Mouse (Mus musculus) CH12.LX (cell line): Measurements from ENCODE around the gene Gpr19. TPM values are rescaled to one million over a fixed set of nuclear protein-coding genes. Genes with fewer than 3 reads are reported as not detected.

Source experiments
- DNase-seq: peaks from one replicate; pipeline ENCODE4 v3.0.0-alpha.2; 2013; ENCODE audit errors: extremely low read depth
- H3K27ac ChIP-seq: 2 replicates; pipeline ENCODE4 v1.5.1; 2012; ENCODE audit warnings: low read depth, mild to moderate bottlenecking, control low read depth, moderate library complexity; ENCODE audit not compliant: insufficient read depth
- H3K27me3 ChIP-seq: replicated peaks from 2 replicates; pipeline ENCODE3; 2012; ENCODE audit warnings: inconsistent platforms
- H3K36me3 ChIP-seq, 2 experiments: replicated peaks in 1 of 2; 2 replicates each; pipeline versions ENCODE3 to v1.6.1; 2012; ENCODE audit warnings: inconsistent platforms in 1 of 2, low read length in 1 of 2, mild to moderate bottlenecking in 1 of 2, mixed read lengths in 1 of 2, moderate library complexity in 1 of 2; ENCODE audit not compliant: control insufficient read depth in 1 of 2, insufficient read depth in 1 of 2
- H3K4me1 ChIP-seq, 2 experiments: 2 replicates each; pipeline ENCODE4 v1.6.1; 2012; ENCODE audit warnings: inconsistent platforms in 1 of 2, moderate library complexity in 1 of 2; ENCODE audit not compliant: insufficient read depth in 2 of 2, control insufficient read depth in 1 of 2
- H3K4me2 ChIP-seq: 2 replicates; pipeline ENCODE4 v1.6.1; 2012; ENCODE audit warnings: low read depth, mild to moderate bottlenecking, control low read depth; ENCODE audit not compliant: poor library complexity, insufficient read depth, severe bottlenecking
- H3K4me3 ChIP-seq, 3 experiments: fragments of 150-350 bp in 1 of 3; sonication (generic) in 1 of 3; replicated peaks in 1 of 3; 2 replicates each; pipeline versions ENCODE3 to v1.5.1; 2011 to 2012; ENCODE audit warnings: low read depth in 2 of 3, low read length in 2 of 3, mild to moderate bottlenecking in 2 of 3, moderate library complexity in 2 of 3, control low read depth in 1 of 3, improper control_type of control experiment in 1 of 3, inconsistent platforms in 1 of 3, mixed read lengths in 1 of 3; ENCODE audit not compliant: poor library complexity in 1 of 3
- H3K79me2 ChIP-seq: replicated peaks from 2 replicates; pipeline ENCODE4 v1.6.1; 2012; ENCODE audit warnings: mild to moderate bottlenecking, moderate library complexity; ENCODE audit not compliant: control insufficient read depth, poor library complexity, insufficient read depth, severe bottlenecking; ENCODE audit errors: extremely low read depth
- H3K9ac ChIP-seq: 2 replicates; pipeline ENCODE4 v1.6.1; 2012; ENCODE audit warnings: low read depth, mild to moderate bottlenecking, control low read depth, moderate library complexity; ENCODE audit not compliant: insufficient read depth
- H3K9me3 ChIP-seq: replicated peaks from 2 replicates; pipeline ENCODE3; 2012; ENCODE audit warnings: low read length, inconsistent platforms, mixed read lengths
- CTCF ChIP-seq, 2 experiments: IDR thresholded peaks in 1 of 2; conservative IDR thresholded peaks in 1 of 2; 2 replicates each; pipeline ENCODE4 v1.5.1; 2011 to 2012; ENCODE audit warnings: low read depth in 2 of 2, low read length in 2 of 2, improper control_type of control experiment in 1 of 2, inconsistent platforms in 1 of 2, mild to moderate bottlenecking in 1 of 2, moderate library complexity in 1 of 2
- ETS1 ChIP-seq: conservative IDR thresholded peaks from 2 replicates; pipeline ENCODE4 v1.6.1; 2012; ENCODE audit warnings: low read depth, mild to moderate bottlenecking, inconsistent platforms, low read length, improper control_type of control experiment, moderate library complexity
- JUN ChIP-seq: IDR thresholded peaks from 2 replicates; pipeline ENCODE4 v1.6.1; 2011; ENCODE audit warnings: low read depth, mild to moderate bottlenecking, low read length, improper control_type of control experiment, moderate library complexity; ENCODE audit not compliant: insufficient read depth
- JUND ChIP-seq: conservative IDR thresholded peaks from 2 replicates; pipeline ENCODE4 v1.6.1; 2011; ENCODE audit warnings: low read depth, low read length, improper control_type of control experiment
- MAX ChIP-seq: IDR thresholded peaks from 2 replicates; pipeline ENCODE4 v1.6.1; 2011; ENCODE audit warnings: low read length, improper control_type of control experiment
- MAZ ChIP-seq: IDR thresholded peaks from 2 replicates; pipeline ENCODE4 v1.6.1; 2012; ENCODE audit warnings: low read depth, mild to moderate bottlenecking, inconsistent platforms, low read length, improper control_type of control experiment, moderate library complexity
- POLR2A ChIP-seq: IDR thresholded peaks from 2 replicates; pipeline ENCODE4 v1.6.1; 2011; ENCODE audit warnings: low read depth, mild to moderate bottlenecking, improper control_type of control experiment, low read length
- POLR2AphosphoS2 ChIP-seq: IDR thresholded peaks from 2 replicates; pipeline ENCODE4 v1.6.1; 2011; ENCODE audit warnings: low read depth, low read length, improper control_type of control experiment
- RAD21 ChIP-seq: IDR thresholded peaks from 2 replicates; pipeline ENCODE4 v1.6.1; 2011; ENCODE audit warnings: low read depth, mild to moderate bottlenecking, low read length, improper control_type of control experiment, moderate library complexity
- RCOR1 ChIP-seq: conservative IDR thresholded peaks from 2 replicates; pipeline ENCODE4 v1.6.1; 2012; ENCODE audit warnings: low read depth, mild to moderate bottlenecking, inconsistent platforms, low read length, improper control_type of control experiment
- SMC3 ChIP-seq: IDR thresholded peaks from 2 replicates; pipeline ENCODE4 v1.6.1; 2011; ENCODE audit warnings: low read depth, low read length, improper control_type of control experiment
- USF1 ChIP-seq: IDR thresholded peaks from 2 replicates; pipeline ENCODE4 v1.6.1; 2014; ENCODE audit warnings: low read depth, mild to moderate bottlenecking, inconsistent platforms, low read length, improper control_type of control experiment
- dilution Hi-C: fragments of 300-500 bp; cut with MboI; formaldehyde crosslinking; loops from 2 replicates; pipeline ENCODE4 v1.14.3; 2020; ENCODE audit warnings: low sequenced_read_pairs; ENCODE audit not compliant: extremely low pct_unique_long_range_greater_than_20kb, extremely low pct_ligation_motif_present
- in situ Hi-C: fragments of 300-500 bp; cut with MboI; formaldehyde crosslinking; loops from 3 replicates; pipeline ENCODE4 v1.14.3; 2019; ENCODE audit warnings: low sequenced_read_pairs, low pct_ligation_motif_present, low pct_unique_long_range_greater_than_20kb, mixed read lengths
- polyA plus RNA-seq: library from polyadenylated mRNA; unstranded; fragments of >175 nt; gene quantifications from 2 replicates; pipeline ENCODE4 v1.2.1, GENCODE M21; 2012; ENCODE audit warnings: low read depth; ENCODE audit not compliant: insufficient read length
- total RNA-seq, 2 experiments: library from RNA; depleted of rRNA; stranded (reverse); fragments of 300-350 nt in 1 of 2; fragments of >200 nt in 1 of 2; gene quantifications; 2 replicates each; pipeline ENCODE4 v1.2.3; 2012 to 2014

Gpr19 gene
- total and polyA plus RNA-seq, 3 experiments = 4.8 to 7.5 (median 5.2) TPM

DNA sequence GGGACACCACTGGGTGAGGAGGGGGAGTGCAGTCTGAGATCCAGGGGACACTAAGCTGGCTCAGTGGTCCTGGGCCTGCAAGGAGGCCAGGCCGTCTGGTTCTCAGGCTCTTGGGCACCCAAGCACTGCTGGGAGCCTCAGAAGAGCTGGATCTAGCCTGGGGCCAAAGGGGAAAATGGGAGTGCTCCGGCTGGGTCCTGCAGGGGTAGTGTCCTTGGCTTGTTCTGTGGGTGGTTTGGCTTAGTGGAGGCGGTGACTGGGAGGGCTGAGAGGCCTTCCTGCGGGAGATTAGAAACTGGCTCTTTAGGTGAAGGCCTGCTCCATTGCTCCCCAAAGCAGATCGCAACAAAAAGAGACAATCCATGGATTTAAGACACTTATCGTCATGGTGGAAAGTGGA, 52.1 kb downstream of the Gpr19 start:
- H3K27me3 ChIP-seq = no peaks in the 10 kb centered on the region
- H3K4me3 ChIP-seq = no peak overlapping the region
- H3K79me2 ChIP-seq = no peaks in the 10 kb centered on the region
- DNase-seq = no peak
- no peak overlapping the region for H3K4me2 ChIP-seq
- dilution Hi-C loops (no loop called here), in situ Hi-C loops (no loop called here)
- H3K27ac ChIP-seq = no peak overlapping the region
- H3K9me3 ChIP-seq = no peaks in the 10 kb centered on the region
- peaks cover 10 to 35% of the 10 kb centered on the region in 2 experiments for H3K4me1 ChIP-seq
- H3K9ac ChIP-seq = no peak overlapping the region
- H3K36me3 ChIP-seq = peaks cover 0 to 2% of the 10 kb centered on the region in 2 experiments
- no peak for TF ChIP-seq POLR2A
- no peak for TF ChIP-seq POLR2AphosphoS2
- TF ChIP-seq JUND = no peak
- no peak for TF ChIP-seq MAX
- no peak for TF ChIP-seq MAZ
- TF ChIP-seq ETS1 = no peak
- TF ChIP-seq CTCF (conservative IDR thresholded peaks at IDR 0.05 in 1 of 2, IDR thresholded peaks at IDR 0.05 in 1 of 2; ENCODE audit: low read depth in 2 of 2, low read length in 2 of 2) = no peak
- TF ChIP-seq, all 38 proteins: peak for 0

DNA sequence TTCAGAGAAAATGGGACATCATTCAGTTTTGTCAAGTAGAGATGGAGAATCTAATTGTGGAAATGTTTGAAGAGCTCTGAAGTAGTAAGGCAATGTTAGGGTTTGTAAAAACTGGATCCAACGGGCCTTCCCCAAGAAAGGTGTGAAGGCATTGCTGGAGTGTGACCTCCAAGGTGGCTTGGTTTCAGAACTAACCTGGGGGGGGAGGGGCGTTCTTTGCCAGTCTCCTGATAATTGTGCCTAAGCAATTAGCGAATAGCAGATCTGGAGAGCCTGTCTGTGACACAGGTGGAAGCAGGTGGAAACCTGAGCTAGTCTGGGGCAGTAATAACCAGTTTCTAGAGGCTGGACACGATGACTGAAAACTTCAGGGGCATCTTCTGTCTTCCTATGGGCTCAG, 52.7 kb downstream of the Gpr19 start:
- TF ChIP-seq MAX = no peak
- no peak for TF ChIP-seq JUND
- no peak for TF ChIP-seq JUN
- no peak for TF ChIP-seq USF1
- TF ChIP-seq RCOR1 = no peak
- no peak overlapping the region for H3K4me2 ChIP-seq
- H3K4me1 ChIP-seq = peaks cover 6 to 29% of the 10 kb centered on the region in 2 experiments
- H3K9me3 ChIP-seq = no peaks in the 10 kb centered on the region
- no peaks in the 10 kb centered on the region for H3K79me2 ChIP-seq
- no peak overlapping the region for H3K27ac ChIP-seq
- H3K27me3 ChIP-seq = no peaks in the 10 kb centered on the region
- no peak overlapping the region for H3K9ac ChIP-seq
- H3K4me3 ChIP-seq = no peak overlapping the region
- DNase-seq = no peak
- in situ Hi-C loops (no loop called here), dilution Hi-C loops (no loop called here)
- H3K36me3 ChIP-seq = peaks cover 0 to 2% of the 10 kb centered on the region in 2 experiments

DNA sequence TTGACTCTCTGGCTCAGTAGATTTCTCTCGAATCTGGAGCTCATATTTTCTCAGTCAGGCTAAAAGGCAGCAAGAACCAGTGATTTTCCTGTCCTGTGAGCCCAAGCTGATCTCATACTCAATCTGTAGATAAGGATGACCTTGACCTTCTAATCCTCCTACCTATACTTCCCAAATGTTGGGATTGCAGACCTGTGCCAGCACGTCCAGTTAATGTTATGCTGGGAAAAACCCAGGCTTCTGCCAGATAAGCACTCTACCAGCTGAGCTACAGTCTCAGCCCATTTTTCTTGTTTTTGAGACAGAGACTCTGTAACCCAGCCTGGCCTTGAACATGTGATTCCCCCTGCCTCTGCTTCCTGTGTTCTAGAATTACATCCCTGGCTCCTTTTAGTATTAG, 58.0 kb downstream of the Gpr19 start:
- dilution Hi-C loops (no loop called here), in situ Hi-C loops (no loop called here)
- Histone ChIP-seq H3K9me3 (no peaks in the 10 kb centered on the region), H3K36me3 (no peaks in the 10 kb centered on the region), H3K4me1 (peaks cover 0 to 13% of the 10 kb centered on the region in 2 experiments; a peak in 3 of 4 replicates), H3K4me3 (no peak overlapping the region), H3K4me2 (no peak overlapping the region), H3K9ac (no peak overlapping the region), H3K79me2 (no peaks in the 10 kb centered on the region), H3K27ac (no peak overlapping the region), H3K27me3 (no peaks in the 10 kb centered on the region)
- DNase-seq = no peak
- TF ChIP-seq SMC3 (no peak), RAD21 (no peak), POLR2AphosphoS2 (no peak)
